Mouse (Mus musculus): Measurements from ENCODE around the gene Saa2. TPM values are rescaled to one million over a fixed set of nuclear protein-coding genes. Genes with fewer than 3 reads are reported as not detected.

The Saa2 gene
- polyA plus RNA-seq, 1 experiment: 1.4 TPM

DNA sequence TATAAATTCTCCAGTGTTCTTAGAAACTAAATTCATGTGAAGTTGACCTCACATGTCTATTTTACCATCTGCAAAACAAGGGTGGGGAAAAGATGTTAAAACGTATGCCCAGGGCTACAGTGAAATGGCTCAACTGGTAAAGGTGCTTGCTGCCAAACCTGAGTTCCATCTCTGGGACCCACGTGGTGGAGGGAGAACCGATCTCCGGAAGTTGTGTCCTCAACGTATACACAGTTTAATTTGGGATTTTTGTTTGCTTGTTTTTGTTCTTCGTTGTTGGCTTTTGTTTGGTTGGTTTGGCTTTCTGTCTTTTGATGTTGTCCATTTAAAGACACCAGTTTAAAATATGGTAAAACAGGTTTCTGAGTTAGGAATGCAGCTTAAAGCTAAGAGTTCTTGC lies 45.2 kb downstream of the Saa2 start:
- Histone ChIP-seq H3K27ac (ENCODE audit: control insufficient read depth, insufficient read depth, low read length) (no peak overlapping the region), H3K27me3 (ENCODE audit: control insufficient read depth, insufficient read depth, low read length) (no peaks in the 10 kb centered on the region), H3K36me3 (ENCODE audit: control insufficient read depth, insufficient read depth, low read length) (peaks cover 5% of the 10 kb centered on the region; the same call in 1 of the 2 replicates), H3K4me1 (replicated peaks; ENCODE audit: control insufficient read depth, insufficient read depth, low read length) (peaks cover 4% of the 10 kb centered on the region), H3K4me3 (ENCODE audit: control insufficient read depth, insufficient read depth, low read length) (no peak overlapping the region)
- WGBS: 40% methylated on average over 6 of the region's 6 CpGs
- TF ChIP-seq CTCF (IDR thresholded peaks at IDR 0.05; ENCODE audit: borderline replicate concordance, control insufficient read depth, extremely low read depth, insufficient read depth, low read length, poor library complexity): no peak
- no peak for TF ChIP-seq POLR2A (IDR thresholded peaks at IDR 0.05; ENCODE audit: control insufficient read depth, extremely low read depth, insufficient read depth, low read length, poor library complexity)
- no peak for DNase-seq

Other genes starting within 250 kb of the Saa2 start
- gene Sergef, start 112.0 kb upstream of the Saa2 start, polyA plus RNA-seq (2012; rRNA removed): 9.9 and 10.4 TPM in 2 replicates
- gene Tph1, start 79.3 kb upstream of the Saa2 start, polyA plus RNA-seq (2012; rRNA removed): 0.60 and 0.77 TPM in 2 replicates
- 14.4 and 17.2 TPM in 2 replicates for gene Saal1, start 41.1 kb upstream of the Saa2 start, polyA plus RNA-seq (2012; rRNA removed)
- 6.8 and 11.4 TPM in 2 replicates for gene Saa3, start 36.1 kb upstream of the Saa2 start, polyA plus RNA-seq (2012; rRNA removed)
- 0.16 and 0.40 TPM in 2 replicates for gene Saa4, start 19.2 kb upstream of the Saa2 start, polyA plus RNA-seq (2012; rRNA removed)
- gene Saa1, start 8.8 kb upstream of the Saa2 start, polyA plus RNA-seq (2012; rRNA removed): 2.7 and 4.3 TPM in 2 replicates
- 21.4 and 22.3 TPM in 2 replicates for gene Hps5, start 44.3 kb downstream of the Saa2 start, polyA plus RNA-seq (2012; rRNA removed)
- 13.0 and 14.4 TPM in 2 replicates for gene Gtf2h1, start 44.3 kb downstream of the Saa2 start, polyA plus RNA-seq (2012; rRNA removed)
- 600 and 660 TPM in 2 replicates for gene Ldha, start 89.7 kb downstream of the Saa2 start, polyA plus RNA-seq (2012; rRNA removed)
- gene Ldhc, start 109.4 kb downstream of the Saa2 start, polyA plus RNA-seq (2012; rRNA removed): 0.20 TPM in 1 of 2 replicates, not detected in the other
- gene Tsg101, start 168.2 kb downstream of the Saa2 start, polyA plus RNA-seq (2012; rRNA removed): 113 and 123 TPM in 2 replicates
- 4.0 and 4.3 TPM in 2 replicates for gene Uevld, start 206.7 kb downstream of the Saa2 start, polyA plus RNA-seq (2012; rRNA removed)
- 0.54 TPM in 1 of 2 replicates, not detected in the other for gene Gm9999, start 231.8 kb downstream of the Saa2 start, polyA plus RNA-seq (2012; rRNA removed)